Mouse (Mus musculus): ENCODE measurements around the gene Ank3.
"Not testable (repeated sequence)": the region's sequence is repeated elsewhere in the genome, so short reads cannot be mapped to it uniquely, and the experiment has no call there.

Gene Ank3

GRCm38 (mm10) chr10:69904321-69904720 lies 505.7 kb downstream of the Ank3 start:
- DNase-seq (ENCODE audit: low read depth), result no peak

GRCm38 (mm10) chr10:69907795-69908764 lies 509.5 kb downstream of the Ank3 start:
- DNase-seq (ENCODE audit: low read depth), result no peak

- no peak for DNase-seq (ENCODE audit: low read depth)
Measured at GRCm38 (mm10) chr10:69909856-69910255, 511.3 kb downstream of the Ank3 start.

- not testable (repeated sequence) for DNase-seq (ENCODE audit: low read depth)
Measured at GRCm38 (mm10) chr10:69910304-69910703, 511.7 kb downstream of the Ank3 start.

GRCm38 (mm10) chr10:69910726-69911125 lies 512.2 kb downstream of the Ank3 start:
- not testable (repeated sequence) for DNase-seq (ENCODE audit: low read depth)

- no peak for DNase-seq (ENCODE audit: low read depth)
Measured at GRCm38 (mm10) chr10:69915566-69915965, 517.0 kb downstream of the Ank3 start.

- no peak for DNase-seq (ENCODE audit: low read depth)
Measured at GRCm38 (mm10) chr10:69916205-69916604, 517.6 kb downstream of the Ank3 start.

GRCm38 (mm10) chr10:69916689-69917435 lies 518.3 kb downstream of the Ank3 start:
- DNase-seq (ENCODE audit: low read depth), result no peak

GRCm38 (mm10) chr10:69917711-69918110 lies 519.1 kb downstream of the Ank3 start:
- no peak for DNase-seq (ENCODE audit: low read depth)

- no peak for DNase-seq (ENCODE audit: low read depth)
Measured at GRCm38 (mm10) chr10:69918461-69919151, 520.0 kb downstream of the Ank3 start.

GRCm38 (mm10) chr10:69919152-69919492 lies 520.5 kb downstream of the Ank3 start:
- no peak for DNase-seq (ENCODE audit: low read depth)

- DNase-seq (ENCODE audit: low read depth), result no peak
Measured at GRCm38 (mm10) chr10:69919746-69920145, 521.2 kb downstream of the Ank3 start.

- DNase-seq (ENCODE audit: low read depth), result no peak
Measured at GRCm38 (mm10) chr10:69922076-69922475, 523.5 kb downstream of the Ank3 start.

GRCm38 (mm10) chr10:69923801-69924200 lies 525.2 kb downstream of the Ank3 start:
- DNase-seq (ENCODE audit: low read depth), result no peak

GRCm38 (mm10) chr10:69924321-69924720 lies 525.7 kb downstream of the Ank3 start:
- no peak for DNase-seq (ENCODE audit: low read depth)

GRCm38 (mm10) chr10:69924845-69925244 lies 526.3 kb downstream of the Ank3 start:
- no peak for DNase-seq (ENCODE audit: low read depth)

- DNase-seq (ENCODE audit: low read depth), result no peak
Measured at GRCm38 (mm10) chr10:69925285-69926157, 526.9 kb downstream of the Ank3 start.

GRCm38 (mm10) chr10:69926158-69926882 lies 527.7 kb downstream of the Ank3 start:
- no peak for DNase-seq (ENCODE audit: low read depth)

GRCm38 (mm10) chr10:69927012-69927411 lies 528.4 kb downstream of the Ank3 start:
- no peak for DNase-seq (ENCODE audit: low read depth)

GRCm38 (mm10) chr10:69928358-69928757 lies 529.8 kb downstream of the Ank3 start:
- no peak for DNase-seq (ENCODE audit: low read depth)

GRCm38 (mm10) chr10:69930503-69930902 lies 531.9 kb downstream of the Ank3 start:
- DNase-seq (ENCODE audit: low read depth), result no peak

Data from naive thymus-derived CD4-positive, alpha-beta T cell, adult 2 months (primary cell).